Mouse (Mus musculus) heart, embryonic 15.5 days (tissue): ENCODE data around the gene Syngr3. TPM values are rescaled to one million over a fixed set of nuclear protein-coding genes. Genes with fewer than 3 reads are reported as not detected.

Experiments
- ATAC-seq: fragments of 200-750 bp; cut with Nextera tagmentation; replicated peaks from 2 replicates; pipeline ENCODE4 v1.8.0; 2017; ENCODE audit warnings: low read depth, moderate TSS enrichment; ENCODE audit not compliant: insufficient number of reproducible peaks, insufficient read depth, low FRiP score
- H3K27ac ChIP-seq: fragments of 300-500 bp; sonication (generic); 2 replicates; pipeline ENCODE4 v1.5.1; 2015; ENCODE audit warnings: mild to moderate bottlenecking, inconsistent platforms
- H3K27me3 ChIP-seq: fragments of 300-500 bp; sonication (generic); 2 replicates; pipeline ENCODE4 v1.6.1; 2015; ENCODE audit warnings: inconsistent platforms
- H3K36me3 ChIP-seq: fragments of 300-500 bp; sonication (generic); 2 replicates; pipeline ENCODE4 v1.6.1; 2015; ENCODE audit warnings: mild to moderate bottlenecking, inconsistent platforms
- H3K4me1 ChIP-seq: fragments of 300-500 bp; sonication (generic); replicated peaks from 2 replicates; pipeline ENCODE4 v1.6.1; 2015; ENCODE audit warnings: inconsistent platforms
- H3K4me2 ChIP-seq: fragments of 300-500 bp; sonication (generic); 2 replicates; pipeline ENCODE4 v1.6.1; 2015; ENCODE audit warnings: inconsistent platforms, mild to moderate bottlenecking, moderate library complexity
- H3K4me3 ChIP-seq: fragments of 300-500 bp; sonication (generic); 2 replicates; pipeline ENCODE4 v1.5.1; 2015; ENCODE audit warnings: mild to moderate bottlenecking, inconsistent platforms
- H3K9ac ChIP-seq: fragments of 300-500 bp; sonication (generic); 2 replicates; pipeline ENCODE4 v1.6.1; 2015; ENCODE audit warnings: mild to moderate bottlenecking, inconsistent platforms
- H3K9me3 ChIP-seq: fragments of 300-500 bp; sonication (generic); replicated peaks from 2 replicates; pipeline ENCODE4 v1.6.1; 2016; ENCODE audit warnings: inconsistent platforms
- WGBS: fragments of 180-500 bp; shearing (Covaris S2); methylation state at CpG from one replicate; pipeline ENCODE4 v1.1.7; 2015; ENCODE audit warnings: mixed read lengths; 5-methylcytosine and 5-hydroxymethylcytosine counted together
- polyA plus RNA-seq: library from polyadenylated mRNA; unstranded; fragments of >200 nt; fragmentation: Nextera tagmentation; extraction: Ambion mirVana; gene quantifications from 2 replicates; pipeline ENCODE4 v1.2.1, GENCODE M21; 2015

Gene Syngr3
- polyA plus RNA-seq, 1 experiment from 2014 or later, result 0.44 TPM

GRCm38 (mm10) chr17:24642791-24643343, 46.9 kb downstream of the Syngr3 start:
- Histone ChIP-seq H3K27me3 (0 out of 2 replicates have a peak, but pooled peaks cover 3% of the 10 kb centered on the region), H3K9me3 (no peaks in the 10 kb centered on the region), H3K4me1 (peaks cover 49% of the 10 kb centered on the region), H3K9ac (no peak overlapping the region), H3K4me2 (peak overlapping the region; percentile 38; the same call in 1 of the 2 replicates), H3K27ac (no peak overlapping the region), H3K36me3 (peaks cover 4% of the 10 kb centered on the region; the same call in 1 of the 2 replicates), H3K4me3 (no peak overlapping the region)
- whole genome bisulfite sequencing, result 72% methylated on average over 6 of the region's 6 CpGs
- ATAC-seq, result no peak

GRCm38 (mm10) chr17:24641944-24642343, 47.8 kb downstream of the Syngr3 start:
- H3K9me3 ChIP-seq, result no peaks in the 10 kb centered on the region
- ATAC-seq, result no peak
- H3K4me1 ChIP-seq, result peaks cover 45% of the 10 kb centered on the region
- WGBS, result 86% methylated on average over 14 of the region's 14 CpGs
- peaks cover 4% of the 10 kb centered on the region; the same call in 1 of the 2 replicates for H3K36me3 ChIP-seq
- H3K9ac ChIP-seq, result no peak overlapping the region
- no peak overlapping the region for H3K4me3 ChIP-seq
- H3K27ac ChIP-seq, result no peak overlapping the region
- no peak overlapping the region for H3K4me2 ChIP-seq
- 0 out of 2 replicates have a peak, but pooled peaks cover 3% of the 10 kb centered on the region for H3K27me3 ChIP-seq

DNA sequence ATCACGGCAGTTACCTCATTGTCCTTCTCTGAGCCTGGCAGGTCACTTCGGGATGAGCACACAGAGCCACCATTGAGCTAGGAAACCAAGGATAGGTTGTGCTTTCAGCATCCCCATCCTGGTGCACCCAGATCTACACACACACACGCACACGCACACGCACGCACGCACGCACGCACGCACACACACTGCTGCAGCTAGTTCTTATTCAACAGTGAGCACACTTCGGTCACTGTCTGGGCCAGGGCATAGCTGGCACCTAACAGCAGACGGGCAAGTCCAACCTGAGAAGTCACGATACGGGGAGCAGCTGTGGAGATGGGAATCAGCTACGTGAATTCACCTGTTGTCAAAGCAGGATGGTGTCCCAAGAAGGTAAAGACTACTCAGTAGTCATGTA, 49.2 kb downstream of the Syngr3 start:
- 95% methylated on average over 15 of the region's 15 CpGs for WGBS
- H3K4me3 ChIP-seq, result no peak overlapping the region
- H3K4me2 ChIP-seq, result no peak overlapping the region
- no peak for ATAC-seq
- 0 out of 2 replicates have a peak, but pooled peaks cover 3% of the 10 kb centered on the region for H3K27me3 ChIP-seq
- H3K36me3 ChIP-seq, result peaks cover 4% of the 10 kb centered on the region; the same call in 1 of the 2 replicates
- no peak overlapping the region for H3K27ac ChIP-seq
- H3K9ac ChIP-seq, result no peak overlapping the region
- peaks cover 40% of the 10 kb centered on the region for H3K4me1 ChIP-seq
- H3K9me3 ChIP-seq, result no peaks in the 10 kb centered on the region

DNA sequence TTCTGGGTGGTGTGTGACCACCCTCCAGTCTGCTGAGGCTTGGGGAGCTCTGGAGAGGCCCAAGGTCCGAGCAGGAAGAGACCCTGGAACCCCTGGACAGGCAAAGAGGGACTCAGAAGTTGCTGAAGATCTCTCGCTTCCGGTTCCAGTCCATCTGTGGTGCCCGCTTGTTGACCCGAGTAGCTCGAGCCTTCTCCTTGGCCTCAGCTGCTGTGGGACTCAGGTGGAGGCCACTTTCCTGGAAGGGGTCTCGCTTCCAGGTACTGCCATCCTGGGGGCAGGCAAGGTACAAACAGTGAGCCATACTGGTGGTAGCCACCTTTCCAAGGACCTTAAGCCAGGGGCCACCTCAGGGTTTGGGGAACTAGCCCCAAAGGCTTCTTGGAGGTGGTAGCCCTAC, 49.6 kb downstream of the Syngr3 start:
- Histone ChIP-seq H3K27ac (peak overlapping the region; percentile 75; the same call in 1 of the 2 replicates), H3K4me2 (no peak overlapping the region), H3K27me3 (peaks cover 5% of the 10 kb centered on the region; the same call in 1 of the 2 replicates), H3K9me3 (no peaks in the 10 kb centered on the region), H3K4me3 (no peak overlapping the region), H3K36me3 (peaks cover 4% of the 10 kb centered on the region; the same call in 1 of the 2 replicates), H3K4me1 (peaks cover 38% of the 10 kb centered on the region), H3K9ac (no peak overlapping the region)
- WGBS, result 89% methylated on average over 7 of the region's 7 CpGs
- no peak for ATAC-seq

- Histone ChIP-seq H3K4me2 (no peak overlapping the region), H3K27me3 (peaks cover 8% of the 10 kb centered on the region; the same call in 1 of the 2 replicates)
- no peak; the same call in 1 of the 2 replicates for ATAC-seq
Measured at GRCm38 (mm10) chr17:24639571-24639988, 50.2 kb downstream of the Syngr3 start.

DNA sequence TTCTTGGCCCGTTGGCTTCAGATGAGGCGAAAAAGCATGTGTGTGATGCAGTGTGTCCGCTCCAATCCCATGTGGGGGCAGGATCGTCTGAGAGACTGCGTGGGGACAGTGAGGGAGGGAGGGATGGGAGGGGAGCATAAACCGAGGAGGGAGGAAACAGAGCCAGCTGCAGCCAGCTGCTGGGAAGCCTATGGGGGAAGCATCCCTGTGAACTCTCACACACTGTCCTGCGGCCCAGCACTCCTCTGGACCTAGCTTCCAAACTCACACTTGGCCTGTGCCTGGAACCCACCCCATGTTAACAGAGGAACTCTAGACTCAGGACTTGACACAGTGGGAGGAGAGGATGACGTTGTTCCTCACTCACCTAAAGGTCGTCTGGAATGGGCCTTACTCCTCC, 50.9 kb downstream of the Syngr3 start:
- WGBS, result 59% methylated on average over 9 of the region's 9 CpGs
- H3K27ac ChIP-seq, result peak overlapping the region; percentile 75
- H3K36me3 ChIP-seq, result peaks cover 4% of the 10 kb centered on the region; the same call in 1 of the 2 replicates
- no peaks in the 10 kb centered on the region for H3K9me3 ChIP-seq
- H3K9ac ChIP-seq, result no peak overlapping the region
- ATAC-seq, result peak; percentile 54; the same call in 1 of the 2 replicates
- H3K4me3 ChIP-seq, result no peak overlapping the region
- H3K4me2 ChIP-seq, result no peak overlapping the region
- peaks cover 10% of the 10 kb centered on the region; the same call in 1 of the 2 replicates for H3K27me3 ChIP-seq
- H3K4me1 ChIP-seq, result peaks cover 33% of the 10 kb centered on the region

More at GRCm38 (mm10) chr17:24639571-24639988, 50.2 kb downstream of the Syngr3 start:
- Histone ChIP-seq H3K9me3 (no peaks in the 10 kb centered on the region), H3K36me3 (peaks cover 4% of the 10 kb centered on the region; the same call in 1 of the 2 replicates), H3K9ac (no peak overlapping the region), H3K27ac (peak overlapping the region; percentile 75), H3K4me3 (no peak overlapping the region), H3K4me1 (peaks cover 38% of the 10 kb centered on the region)
- 60% methylated on average over 5 of the region's 5 CpGs for WGBS

- H3K4me3 ChIP-seq, result no peak overlapping the region
- 0 out of 2 replicates have a peak overlapping the region, but pooled peaks have one; percentile 75 for H3K27ac ChIP-seq
- no peak overlapping the region for H3K4me2 ChIP-seq
- peaks cover 4% of the 10 kb centered on the region; the same call in 1 of the 2 replicates for H3K36me3 ChIP-seq
- no peak for ATAC-seq
- 78% methylated on average over 4 of the region's 4 CpGs for WGBS
- no peaks in the 10 kb centered on the region for H3K9me3 ChIP-seq
- H3K9ac ChIP-seq, result no peak overlapping the region
- H3K27me3 ChIP-seq, result peaks cover 10% of the 10 kb centered on the region; the same call in 1 of the 2 replicates
- peaks cover 34% of the 10 kb centered on the region for H3K4me1 ChIP-seq
Measured at GRCm38 (mm10) chr17:24638214-24638613, 51.5 kb downstream of the Syngr3 start.

GRCm38 (mm10) chr17:24636781-24637481, 52.8 kb downstream of the Syngr3 start:
- Histone ChIP-seq H3K4me1 (peaks cover 41% of the 10 kb centered on the region), H3K27me3 (peaks cover 10% of the 10 kb centered on the region; the same call in 1 of the 2 replicates), H3K9ac (no peak overlapping the region), H3K4me2 (no peak overlapping the region), H3K9me3 (no peaks in the 10 kb centered on the region), H3K36me3 (peaks cover 4% of the 10 kb centered on the region; the same call in 1 of the 2 replicates), H3K4me3 (no peak overlapping the region), H3K27ac (no peak overlapping the region)
- WGBS, result 69% methylated on average over 5 of the region's 5 CpGs
- no peak for ATAC-seq

DNA sequence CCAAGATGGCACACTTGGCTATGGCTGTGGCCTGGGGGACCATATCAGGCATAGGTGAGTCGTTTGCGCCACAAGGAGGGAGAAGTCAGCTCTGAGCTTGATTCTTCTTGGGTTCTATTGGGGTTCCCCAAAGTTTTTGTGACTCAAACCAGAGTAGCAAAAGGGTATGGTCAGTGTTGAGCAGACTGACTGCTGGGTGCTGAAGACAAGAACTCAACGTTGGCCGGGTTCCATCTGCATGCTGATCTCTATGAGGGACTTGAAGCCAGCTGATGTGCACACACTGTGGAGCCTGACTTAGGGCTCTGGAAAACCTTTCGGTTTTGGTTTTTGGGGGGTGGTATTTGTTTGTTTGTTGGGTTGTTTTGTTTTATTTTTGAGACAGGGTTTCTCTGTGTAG, 54.1 kb downstream of the Syngr3 start:
- Histone ChIP-seq H3K27ac (no peak overlapping the region), H3K9ac (no peak overlapping the region), H3K27me3 (peaks cover 10% of the 10 kb centered on the region; the same call in 1 of the 2 replicates), H3K4me1 (peaks cover 46% of the 10 kb centered on the region), H3K36me3 (peaks cover 6% of the 10 kb centered on the region), H3K4me2 (no peak overlapping the region), H3K9me3 (no peaks in the 10 kb centered on the region), H3K4me3 (no peak overlapping the region)
- WGBS, result 84% methylated on average over 5 of the region's 5 CpGs
- ATAC-seq, result no peak
